Mouse (Mus musculus): ENCODE results near the gene Mob3a. TPM values are rescaled to one million over a fixed set of nuclear protein-coding genes. Genes with fewer than 3 reads are reported as not detected.
A peak's percentile ranks its signal among the peaks of the same experiment; 100 is the strongest.

The Mob3a gene
- polyA plus RNA-seq, 1 experiment = 19.5 TPM

DNA sequence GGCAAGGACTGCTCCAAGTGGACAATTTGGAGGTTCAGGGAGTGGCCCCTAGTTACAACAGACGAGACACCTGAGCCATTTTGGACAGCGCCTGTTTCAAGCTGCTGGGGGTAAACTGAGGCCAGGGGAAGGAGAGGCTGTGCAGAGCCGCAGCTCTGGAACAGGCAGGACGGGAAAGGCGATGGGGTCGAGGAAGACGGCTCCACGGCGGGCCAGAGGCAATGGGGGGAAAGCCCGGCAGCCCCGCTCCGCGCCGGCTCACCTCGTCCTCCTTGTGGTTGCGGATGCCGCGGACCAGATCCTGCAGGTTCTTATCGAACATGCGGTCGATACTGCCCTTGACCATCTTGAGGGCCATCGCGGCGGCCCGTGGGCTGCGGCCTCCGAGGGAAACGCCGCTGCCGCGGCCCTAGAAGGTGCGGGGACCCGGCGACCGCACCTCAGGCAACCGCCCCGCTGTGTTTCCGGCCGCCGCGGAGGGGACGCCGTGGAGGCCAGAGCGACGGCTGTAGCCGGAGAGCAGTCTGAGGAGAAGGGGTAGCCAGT is 39.9 kb upstream of the Mob3a start:
- H3K36me3 ChIP-seq (ENCODE audit: control insufficient read depth, insufficient read depth, low read length) = no peaks in the 10 kb centered on the region

DNA sequence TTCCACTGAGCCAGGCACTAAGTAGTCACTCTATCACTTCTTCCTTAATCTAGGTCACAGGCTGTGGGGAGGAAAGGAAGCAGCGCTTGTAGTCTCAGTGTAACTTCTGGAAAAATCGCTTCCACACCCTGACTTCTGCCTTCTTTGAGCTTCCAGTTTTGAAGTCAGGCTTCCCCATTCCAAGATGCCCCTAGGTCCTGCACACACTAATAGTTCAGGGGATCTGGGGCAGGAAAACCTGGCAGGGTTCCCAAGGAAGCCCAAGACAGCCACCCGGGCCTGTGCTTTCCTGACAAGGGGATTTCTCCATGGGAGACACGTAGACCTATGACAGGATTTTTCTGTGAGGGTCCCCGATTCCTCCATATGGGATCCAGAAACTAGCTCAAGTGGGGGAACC is 39.4 kb upstream of the Mob3a start:
- 4% methylated on average over 5 of the region's 5 CpGs for WGBS
- peak overlapping the region; percentile 53; the same call in 1 of the 2 replicates for H3K27ac ChIP-seq (ENCODE audit: insufficient read depth, low read depth, low read length)
- TF ChIP-seq POLR2A (IDR thresholded peaks at IDR 0.05; ENCODE audit: low read depth, low read length) (no peak), CTCF (conservative IDR thresholded peaks at IDR 0.05; ENCODE audit: insufficient read depth, insufficient read length, low read depth, low read length) (no peak)
- peaks cover 20% of the 10 kb centered on the region for H3K4me1 ChIP-seq (ENCODE audit: control insufficient read depth, insufficient read depth, low read length)
- DNase-seq = peak; percentile 33
- H3K27me3 ChIP-seq (replicated peaks; ENCODE audit: control insufficient read depth, insufficient read depth, low read length) = no peaks in the 10 kb centered on the region
- peak overlapping the region; percentile 98 for H3K4me3 ChIP-seq (ENCODE audit: insufficient read depth, low read depth, low read length)
- H3K36me3 ChIP-seq (ENCODE audit: control insufficient read depth, insufficient read depth, low read length) = no peaks in the 10 kb centered on the region

More for the DNA sequence above, 39.9 kb upstream of the Mob3a start:
- no peak for TF ChIP-seq CTCF (conservative IDR thresholded peaks at IDR 0.05; ENCODE audit: insufficient read depth, insufficient read length, low read depth, low read length)
- TF ChIP-seq POLR2A (IDR thresholded peaks at IDR 0.05; ENCODE audit: low read depth, low read length) = no peak
- peak overlapping the region; percentile 53 for H3K27ac ChIP-seq (ENCODE audit: insufficient read depth, low read depth, low read length)
- H3K4me3 ChIP-seq (ENCODE audit: insufficient read depth, low read depth, low read length) = peak overlapping the region; percentile 98
- H3K27me3 ChIP-seq (replicated peaks; ENCODE audit: control insufficient read depth, insufficient read depth, low read length) = no peaks in the 10 kb centered on the region
- under 1% methylated on average over 46 of the region's 46 CpGs for WGBS
- H3K4me1 ChIP-seq (ENCODE audit: control insufficient read depth, insufficient read depth, low read length) = peaks cover 20% of the 10 kb centered on the region
- no peak for DNase-seq

GRCm38 (mm10) chr10:80738657-80739056 is 36.9 kb upstream of the Mob3a start:
- TF ChIP-seq POLR2A (IDR thresholded peaks at IDR 0.05; ENCODE audit: low read depth, low read length) = no peak
- no peak for TF ChIP-seq CTCF (conservative IDR thresholded peaks at IDR 0.05; ENCODE audit: insufficient read depth, insufficient read length, low read depth, low read length)
- H3K27ac ChIP-seq (ENCODE audit: insufficient read depth, low read depth, low read length) = no peak overlapping the region
- H3K4me3 ChIP-seq (ENCODE audit: insufficient read depth, low read depth, low read length) = no peak overlapping the region
- H3K27me3 ChIP-seq (replicated peaks; ENCODE audit: control insufficient read depth, insufficient read depth, low read length) = no peaks in the 10 kb centered on the region
- 25% methylated on average over 1 of the region's 1 CpGs for WGBS
- no peak for DNase-seq
- H3K4me1 ChIP-seq (ENCODE audit: control insufficient read depth, insufficient read depth, low read length) = peaks cover 16% of the 10 kb centered on the region
- H3K36me3 ChIP-seq (ENCODE audit: control insufficient read depth, insufficient read depth, low read length) = no peaks in the 10 kb centered on the region

GRCm38 (mm10) chr10:80736731-80737130 is 35.0 kb upstream of the Mob3a start:
- 56% methylated on average over 5 of the region's 5 CpGs for WGBS
- no peaks in the 10 kb centered on the region for H3K27me3 ChIP-seq (replicated peaks; ENCODE audit: control insufficient read depth, insufficient read depth, low read length)
- no peak overlapping the region for H3K4me3 ChIP-seq (ENCODE audit: insufficient read depth, low read depth, low read length)
- H3K36me3 ChIP-seq (ENCODE audit: control insufficient read depth, insufficient read depth, low read length) = no peaks in the 10 kb centered on the region
- H3K27ac ChIP-seq (ENCODE audit: insufficient read depth, low read depth, low read length) = no peak overlapping the region
- peaks cover 14% of the 10 kb centered on the region for H3K4me1 ChIP-seq (ENCODE audit: control insufficient read depth, insufficient read depth, low read length)
- no peak for DNase-seq
- no peak for TF ChIP-seq CTCF (conservative IDR thresholded peaks at IDR 0.05; ENCODE audit: insufficient read depth, insufficient read length, low read depth, low read length)
- TF ChIP-seq POLR2A (IDR thresholded peaks at IDR 0.05; ENCODE audit: low read depth, low read length) = no peak

- no peak for TF ChIP-seq POLR2A (IDR thresholded peaks at IDR 0.05; ENCODE audit: low read depth, low read length)
- no peak for TF ChIP-seq CTCF (conservative IDR thresholded peaks at IDR 0.05; ENCODE audit: insufficient read depth, insufficient read length, low read depth, low read length)
- Histone ChIP-seq H3K4me1 (ENCODE audit: control insufficient read depth, insufficient read depth, low read length) (peaks cover 3% of the 10 kb centered on the region; the same call in 1 of the 2 replicates), H3K4me3 (ENCODE audit: insufficient read depth, low read depth, low read length) (no peak overlapping the region), H3K36me3 (ENCODE audit: control insufficient read depth, insufficient read depth, low read length) (no peaks in the 10 kb centered on the region), H3K27ac (ENCODE audit: insufficient read depth, low read depth, low read length) (no peak overlapping the region), H3K27me3 (replicated peaks; ENCODE audit: control insufficient read depth, insufficient read depth, low read length) (no peaks in the 10 kb centered on the region)
- WGBS = 88% methylated on average over 6 of the region's 6 CpGs
- no peak for DNase-seq
Observed at GRCm38 (mm10) chr10:80732611-80733101, 30.9 kb upstream of the Mob3a start.

- H3K4me3 ChIP-seq (ENCODE audit: insufficient read depth, low read depth, low read length) = no peak overlapping the region
- no peaks in the 10 kb centered on the region for H3K36me3 ChIP-seq (ENCODE audit: control insufficient read depth, insufficient read depth, low read length)
- no peak for DNase-seq
- no peaks in the 10 kb centered on the region for H3K27me3 ChIP-seq (replicated peaks; ENCODE audit: control insufficient read depth, insufficient read depth, low read length)
- WGBS = 87% methylated on average over 5 of the region's 5 CpGs
- H3K27ac ChIP-seq (ENCODE audit: insufficient read depth, low read depth, low read length) = no peak overlapping the region
- no peaks in the 10 kb centered on the region for H3K4me1 ChIP-seq (ENCODE audit: control insufficient read depth, insufficient read depth, low read length)
- TF ChIP-seq POLR2A (IDR thresholded peaks at IDR 0.05; ENCODE audit: low read depth, low read length) = no peak
- TF ChIP-seq CTCF (conservative IDR thresholded peaks at IDR 0.05; ENCODE audit: insufficient read depth, insufficient read length, low read depth, low read length) = no peak
Observed at GRCm38 (mm10) chr10:80727369-80728127, 25.8 kb upstream of the Mob3a start.

- no peak for TF ChIP-seq CTCF (conservative IDR thresholded peaks at IDR 0.05; ENCODE audit: insufficient read depth, insufficient read length, low read depth, low read length)
- TF ChIP-seq POLR2A (IDR thresholded peaks at IDR 0.05; ENCODE audit: low read depth, low read length) = no peak
- peaks cover 1% of the 10 kb centered on the region; the same call in 1 of the 2 replicates for H3K36me3 ChIP-seq (ENCODE audit: control insufficient read depth, insufficient read depth, low read length)
- 50% methylated on average over 1 of the region's 1 CpGs for WGBS
- H3K27me3 ChIP-seq (replicated peaks; ENCODE audit: control insufficient read depth, insufficient read depth, low read length) = no peaks in the 10 kb centered on the region
- H3K27ac ChIP-seq (ENCODE audit: insufficient read depth, low read depth, low read length) = no peak overlapping the region
- no peaks in the 10 kb centered on the region for H3K4me1 ChIP-seq (ENCODE audit: control insufficient read depth, insufficient read depth, low read length)
- H3K4me3 ChIP-seq (ENCODE audit: insufficient read depth, low read depth, low read length) = no peak overlapping the region
- no peak for DNase-seq
Observed at GRCm38 (mm10) chr10:80717281-80717680, 15.5 kb upstream of the Mob3a start.
